Mouse (Mus musculus): ENCODE results near the gene Oit1.

DNA sequence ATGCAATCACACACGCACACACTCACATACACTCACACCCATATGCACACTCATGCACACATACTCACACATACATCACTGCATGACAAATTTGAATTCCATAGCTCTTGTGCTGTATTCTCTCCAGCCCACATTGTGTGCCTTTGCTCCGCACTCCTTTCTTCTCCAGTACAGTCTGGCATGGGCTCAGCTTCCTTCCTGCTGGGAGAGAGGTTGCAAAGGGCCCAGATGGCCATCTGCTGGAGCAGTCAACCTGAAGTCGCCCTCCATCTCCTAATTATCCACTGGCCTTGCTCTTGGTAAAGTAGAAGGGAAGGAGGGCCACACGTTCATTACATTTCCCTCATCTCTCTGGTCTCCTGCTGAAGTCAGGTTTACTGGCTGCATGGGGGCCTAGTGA lies 33.0 kb downstream of the Oit1 start:
- TF ChIP-seq CTCF (IDR thresholded peaks at IDR 0.05; ENCODE audit: borderline replicate concordance, control insufficient read depth, extremely low read depth, insufficient read depth, low read length, poor library complexity) (no peak), POLR2A (IDR thresholded peaks at IDR 0.05; ENCODE audit: control insufficient read depth, extremely low read depth, insufficient read depth, low read length, poor library complexity) (no peak)
